Mouse (Mus musculus) ES-E14 (cell line): ENCODE measurements around the gene Dnah14.

Source experiments
- CHD2 ChIP-seq: IDR thresholded peaks from 2 replicates; pipeline ENCODE4 v1.6.1; 2014; ENCODE audit warnings: mild to moderate bottlenecking, low read depth, low read length, inconsistent platforms
- HCFC1 ChIP-seq: IDR thresholded peaks from 2 replicates; pipeline ENCODE4 v1.6.1; 2012; ENCODE audit warnings: low read length, inconsistent platforms, borderline replicate concordance; ENCODE audit not compliant: insufficient read depth
- MAFK ChIP-seq: IDR thresholded peaks from 2 replicates; pipeline ENCODE4 v1.6.1; 2014; ENCODE audit warnings: mild to moderate bottlenecking, low read depth, low read length, inconsistent platforms; ENCODE audit not compliant: insufficient read depth
- ZC3H11A ChIP-seq: IDR thresholded peaks from 2 replicates; pipeline ENCODE4 v1.6.1; 2012; ENCODE audit warnings: low read depth, mild to moderate bottlenecking, inconsistent platforms, low read length, borderline replicate concordance
- ZNF384 ChIP-seq: IDR thresholded peaks from 2 replicates; pipeline ENCODE4 v1.6.1; 2012; ENCODE audit warnings: low read depth, low read length, inconsistent platforms

GRCm38 (mm10) chr1:181624876-181625275 lies 48.5 kb downstream of the Dnah14 start:
- TF ChIP-seq CHD2 (no peak), ZC3H11A (no peak), MAFK (no peak), ZNF384 (no peak), HCFC1 (no peak)
